Mouse (Mus musculus): Measurements from ENCODE around the gene Gp1ba. TPM values are rescaled to one million over a fixed set of nuclear protein-coding genes. Genes with fewer than 3 reads are reported as not detected.

Gp1ba gene
- polyA plus RNA-seq, 1 experiment, result 0.03 TPM

GRCm38 (mm10) chr11:70628431-70628830 is 10.5 kb upstream of the Gp1ba start:
- 59% methylated on average over 2 of the region's 2 CpGs for WGBS
- no peak for DNase-seq
- no peaks in the 10 kb centered on the region for H3K36me3 ChIP-seq (ENCODE audit: control insufficient read depth, insufficient read depth, low read length)
- TF ChIP-seq POLR2A (IDR thresholded peaks at IDR 0.05; ENCODE audit: low read depth, low read length) (no peak), CTCF (conservative IDR thresholded peaks at IDR 0.05; ENCODE audit: insufficient read depth, insufficient read length, low read depth, low read length) (no peak)
- H3K4me3 ChIP-seq (ENCODE audit: insufficient read depth, low read depth, low read length), result no peak overlapping the region
- no peaks in the 10 kb centered on the region for H3K27me3 ChIP-seq (replicated peaks; ENCODE audit: control insufficient read depth, insufficient read depth, low read length)
- no peak overlapping the region for H3K27ac ChIP-seq (ENCODE audit: insufficient read depth, low read depth, low read length)
- peaks cover 11% of the 10 kb centered on the region; the same call in 1 of the 2 replicates for H3K4me1 ChIP-seq (ENCODE audit: control insufficient read depth, insufficient read depth, low read length)

- Histone ChIP-seq H3K36me3 (ENCODE audit: control insufficient read depth, insufficient read depth, low read length) (no peaks in the 10 kb centered on the region), H3K27ac (ENCODE audit: insufficient read depth, low read depth, low read length) (peak overlapping the region; percentile 66), H3K4me3 (ENCODE audit: insufficient read depth, low read depth, low read length) (no peak overlapping the region), H3K4me1 (ENCODE audit: control insufficient read depth, insufficient read depth, low read length) (peaks cover 11% of the 10 kb centered on the region; the same call in 1 of the 2 replicates), H3K27me3 (replicated peaks; ENCODE audit: control insufficient read depth, insufficient read depth, low read length) (no peaks in the 10 kb centered on the region)
- TF ChIP-seq POLR2A (IDR thresholded peaks at IDR 0.05; ENCODE audit: low read depth, low read length), result no peak
- 0 out of 2 replicates have a peak, but pooled peaks have one; percentile 16 for TF ChIP-seq CTCF (conservative IDR thresholded peaks at IDR 0.05; ENCODE audit: insufficient read depth, insufficient read length, low read depth, low read length)
- WGBS, result 45% methylated on average over 5 of the region's 5 CpGs
- DNase-seq, result no peak
Observed at GRCm38 (mm10) chr11:70629557-70629956, 9.4 kb upstream of the Gp1ba start.

GRCm38 (mm10) chr11:70630129-70630528 is 8.8 kb upstream of the Gp1ba start:
- peak; percentile 88 for DNase-seq
- no peaks in the 10 kb centered on the region for H3K27me3 ChIP-seq (replicated peaks; ENCODE audit: control insufficient read depth, insufficient read depth, low read length)
- no peaks in the 10 kb centered on the region for H3K36me3 ChIP-seq (ENCODE audit: control insufficient read depth, insufficient read depth, low read length)
- H3K4me1 ChIP-seq (ENCODE audit: control insufficient read depth, insufficient read depth, low read length), result peaks cover 11% of the 10 kb centered on the region; the same call in 1 of the 2 replicates
- no peak overlapping the region for H3K4me3 ChIP-seq (ENCODE audit: insufficient read depth, low read depth, low read length)
- no peak for TF ChIP-seq POLR2A (IDR thresholded peaks at IDR 0.05; ENCODE audit: low read depth, low read length)
- no peak for TF ChIP-seq CTCF (conservative IDR thresholded peaks at IDR 0.05; ENCODE audit: insufficient read depth, insufficient read length, low read depth, low read length)
- WGBS, result 58% methylated on average over 7 of the region's 7 CpGs
- peak overlapping the region; percentile 98 for H3K27ac ChIP-seq (ENCODE audit: insufficient read depth, low read depth, low read length)

- DNase-seq, result no peak
- Histone ChIP-seq H3K27ac (ENCODE audit: insufficient read depth, low read depth, low read length) (no peak overlapping the region), H3K4me3 (ENCODE audit: insufficient read depth, low read depth, low read length) (no peak overlapping the region), H3K36me3 (ENCODE audit: control insufficient read depth, insufficient read depth, low read length) (no peaks in the 10 kb centered on the region), H3K4me1 (ENCODE audit: control insufficient read depth, insufficient read depth, low read length) (peaks cover 6% of the 10 kb centered on the region; the same call in 1 of the 2 replicates), H3K27me3 (replicated peaks; ENCODE audit: control insufficient read depth, insufficient read depth, low read length) (no peaks in the 10 kb centered on the region)
- TF ChIP-seq POLR2A (IDR thresholded peaks at IDR 0.05; ENCODE audit: low read depth, low read length) (no peak), CTCF (conservative IDR thresholded peaks at IDR 0.05; ENCODE audit: insufficient read depth, insufficient read length, low read depth, low read length) (no peak)
- WGBS, result 72% methylated on average over 4 of the region's 4 CpGs
Observed at GRCm38 (mm10) chr11:70635601-70636000, 3.3 kb upstream of the Gp1ba start.

- H3K27ac ChIP-seq (ENCODE audit: insufficient read depth, low read depth, low read length), result no peak overlapping the region
Observed at GRCm38 (mm10) chr11:70637764-70638163, 1.2 kb upstream of the Gp1ba start.

GRCm38 (mm10) chr11:70638293-70638692 is 629 bp upstream of the Gp1ba start:
- H3K4me3 ChIP-seq (ENCODE audit: insufficient read depth, low read depth, low read length), result no peak overlapping the region
- WGBS, result 88% methylated on average over 1 of the region's 1 CpGs
- DNase-seq, result no peak
- TF ChIP-seq CTCF (conservative IDR thresholded peaks at IDR 0.05; ENCODE audit: insufficient read depth, insufficient read length, low read depth, low read length) (no peak), POLR2A (IDR thresholded peaks at IDR 0.05; ENCODE audit: low read depth, low read length) (no peak)
- H3K27me3 ChIP-seq (replicated peaks; ENCODE audit: control insufficient read depth, insufficient read depth, low read length), result no peaks in the 10 kb centered on the region
- no peaks in the 10 kb centered on the region for H3K36me3 ChIP-seq (ENCODE audit: control insufficient read depth, insufficient read depth, low read length)
- H3K4me1 ChIP-seq (ENCODE audit: control insufficient read depth, insufficient read depth, low read length), result 0 out of 2 replicates have a peak, but pooled peaks cover 3% of the 10 kb centered on the region
- no peak overlapping the region for H3K27ac ChIP-seq (ENCODE audit: insufficient read depth, low read depth, low read length)

More at GRCm38 (mm10) chr11:70637764-70638163, 1.2 kb upstream of the Gp1ba start:
- no peak for DNase-seq
- 100% methylated on average over 1 of the region's 1 CpGs for WGBS
- H3K27me3 ChIP-seq (replicated peaks; ENCODE audit: control insufficient read depth, insufficient read depth, low read length), result no peaks in the 10 kb centered on the region
- H3K4me1 ChIP-seq (ENCODE audit: control insufficient read depth, insufficient read depth, low read length), result 0 out of 2 replicates have a peak, but pooled peaks cover 3% of the 10 kb centered on the region
- TF ChIP-seq POLR2A (IDR thresholded peaks at IDR 0.05; ENCODE audit: low read depth, low read length) (no peak), CTCF (conservative IDR thresholded peaks at IDR 0.05; ENCODE audit: insufficient read depth, insufficient read length, low read depth, low read length) (no peak)
- no peak overlapping the region for H3K4me3 ChIP-seq (ENCODE audit: insufficient read depth, low read depth, low read length)
- no peaks in the 10 kb centered on the region for H3K36me3 ChIP-seq (ENCODE audit: control insufficient read depth, insufficient read depth, low read length)

GRCm38 (mm10) chr11:70639976-70640375 is 1.1 kb downstream of the Gp1ba start:
- Histone ChIP-seq H3K27ac (ENCODE audit: insufficient read depth, low read depth, low read length) (no peak overlapping the region), H3K27me3 (replicated peaks; ENCODE audit: control insufficient read depth, insufficient read depth, low read length) (no peaks in the 10 kb centered on the region), H3K36me3 (ENCODE audit: control insufficient read depth, insufficient read depth, low read length) (peaks cover 4% of the 10 kb centered on the region), H3K4me3 (ENCODE audit: insufficient read depth, low read depth, low read length) (no peak overlapping the region), H3K4me1 (ENCODE audit: control insufficient read depth, insufficient read depth, low read length) (0 out of 2 replicates have a peak, but pooled peaks cover 3% of the 10 kb centered on the region)
- TF ChIP-seq CTCF (conservative IDR thresholded peaks at IDR 0.05; ENCODE audit: insufficient read depth, insufficient read length, low read depth, low read length) (no peak), POLR2A (IDR thresholded peaks at IDR 0.05; ENCODE audit: low read depth, low read length) (no peak)
- DNase-seq, result no peak
- WGBS, result 86% methylated on average over 8 of the region's 8 CpGs
